In genomic region chr1:36501261-36501660, GRCm38 (mm10) we compare ENCODE assay signal across 9 mouse cellular contexts. TPM values are rescaled to one million over a fixed set of nuclear protein-coding genes. Genes with fewer than 3 reads are reported as not detected.
A peak's percentile ranks its signal among the peaks of the same experiment; 100 is the strongest.
DNase-seq lines count a peak whose midpoint lies in the region; ATAC-seq and TF ChIP-seq lines count a peak whose summit lies in the region.
"Had no signal": no experiment of that assay in that cellular context is flagged by ENCODE, and none has a peak within 500 bp of the region (broad histone marks: within the 10 kb centered on the region; RNA-seq: fewer than 3 reads in every experiment).

No protein-coding gene starts in this region.

- TF ChIP-seq POLR2A in heart, adult 2 months (IDR thresholded peaks at IDR 0.05; ENCODE audit: insufficient read depth, low read depth, low read length) = no peak

- no peak for TF ChIP-seq EP300 in heart, adult 2 months (IDR thresholded peaks at IDR 0.05; ENCODE audit: insufficient read depth, low read depth, low read length)

- H3K9me3 ChIP-seq in midbrain, embryonic 16.5 days (replicated peaks; ENCODE audit: control insufficient read depth, low read length, poor library complexity, severe bottlenecking) = no peaks in the 10 kb centered on the region
- H3K9me3 ChIP-seq in stomach, embryonic 16.5 days (replicated peaks; ENCODE audit: control insufficient read depth, low read length) = no peaks in the 10 kb centered on the region

- H3K36me3 ChIP-seq in heart, adult 2 months (ENCODE audit: control insufficient read depth, insufficient read depth, low read length) = no peaks in the 10 kb centered on the region
- H3K36me3 ChIP-seq in midbrain, embryonic 16.5 days (ENCODE audit: control insufficient read depth, insufficient read depth, low read length) = peaks cover 4% of the 10 kb centered on the region; the same call in 1 of the 2 replicates
- no peaks in the 10 kb centered on the region for H3K36me3 ChIP-seq in stomach, embryonic 16.5 days (ENCODE audit: control insufficient read depth, insufficient read depth, low read length)

- H3K4me3 ChIP-seq in heart, adult 2 months = no peak overlapping the region
- H3K4me3 ChIP-seq in midbrain, embryonic 16.5 days (ENCODE audit: low read depth, low read length) = no peak overlapping the region
- no peak overlapping the region for H3K4me3 ChIP-seq in stomach, embryonic 16.5 days (replicated peaks; ENCODE audit: low read length)
- H3K4me3 ChIP-seq: myocyte had no signal

- H3K27ac ChIP-seq in heart, adult 2 months = no peak overlapping the region
- no peak overlapping the region for H3K27ac ChIP-seq in midbrain, embryonic 16.5 days (ENCODE audit: low read length)
- no peak overlapping the region for H3K27ac ChIP-seq in stomach, embryonic 16.5 days (ENCODE audit: low read length)

- no peaks in the 10 kb centered on the region for H3K4me1 ChIP-seq in heart, adult 2 months (ENCODE audit: control insufficient read depth, insufficient read depth, low read length)
- H3K4me1 ChIP-seq in midbrain, embryonic 16.5 days (ENCODE audit: control insufficient read depth, insufficient read depth, low read length) = no peaks in the 10 kb centered on the region
- no peaks in the 10 kb centered on the region for H3K4me1 ChIP-seq in stomach, embryonic 16.5 days (ENCODE audit: control insufficient read depth, insufficient read depth, low read length)

- H3K4me2 ChIP-seq in midbrain, embryonic 16.5 days (ENCODE audit: low read length) = no peak overlapping the region
- no peak overlapping the region for H3K4me2 ChIP-seq in stomach, embryonic 16.5 days (ENCODE audit: low read depth, low read length)

- DNase-seq in heart, adult 2 months = peak; percentile 66 to 86
- DNase-seq in heart, postnatal 25 days (ENCODE audit: low spot score) = no peak
- DNase-seq in cerebellum, adult 11 months = peak; percentile 80
- peak; percentile 80 for DNase-seq in forelimb bud, embryonic 11.5 days (ENCODE audit: low read depth, low spot score)
- DNase-seq in left cerebral cortex, postnatal 4 days = peak; percentile 69

- intact Hi-C loops in heart, adult 2 months (cut with DNase I) = loop anchor here (2.0 kb wide), 1 partner anchor 176 kb away; no protein-coding TSS in a partner anchor
- intact Hi-C loops in heart, postnatal 25 days (cut with DNase I) = loop anchor here (2.0 kb wide), 1 partner anchor 176 kb away; no protein-coding TSS in a partner anchor
- intact Hi-C loops in left cerebral cortex, postnatal 4 days (cut with DNase I) = no loop called here

- peak; percentile 97 for TF ChIP-seq CTCF in heart, adult 2 months (IDR thresholded peaks at IDR 0.05)

- H3K27me3 ChIP-seq in heart, adult 2 months (ENCODE audit: control insufficient read depth, insufficient read depth, low read length) = no peaks in the 10 kb centered on the region
- H3K27me3 ChIP-seq in midbrain, embryonic 16.5 days (ENCODE audit: control insufficient read depth, insufficient read depth, low read depth, low read length) = no peaks in the 10 kb centered on the region
- H3K27me3 ChIP-seq in stomach, embryonic 16.5 days (ENCODE audit: control insufficient read depth, insufficient read depth, low read length) = no peaks in the 10 kb centered on the region

- peak; percentile 74 for ATAC-seq in inflammation-experienced regulatory T-cells, adult 6 months
- ATAC-seq in midbrain, embryonic 16.5 days = peak; percentile 63
- ATAC-seq in stomach, embryonic 16.5 days (ENCODE audit: insufficient read depth, low FRiP score) = peak; percentile 30; the same call in 1 of the 2 replicates

- WGBS in heart, adult 2 months = 4% methylated on average over 3 of the region's 3 CpGs
- 5% methylated on average over 3 of the region's 3 CpGs for WGBS in midbrain, embryonic 16.5 days
- WGBS in stomach, embryonic 16.5 days = 2% methylated on average over 3 of the region's 3 CpGs

- H3K79me2 ChIP-seq in heart, adult 2 months (replicated peaks; ENCODE audit: control insufficient read depth, insufficient read depth, low read length) = no peaks in the 10 kb centered on the region

- H3K9ac ChIP-seq in heart, adult 2 months (ENCODE audit: low read depth, low read length) = no peak overlapping the region
- no peak overlapping the region for H3K9ac ChIP-seq in midbrain, embryonic 16.5 days (ENCODE audit: low read depth, low read length)
- no peak overlapping the region for H3K9ac ChIP-seq in stomach, embryonic 16.5 days (ENCODE audit: low read length)

RNA-seq across cellular contexts. Expression of gene Cnnm3, which starts 10.4 kb away (rescaled TPM):
- 10 to 100 TPM; 11.1 to 15.1 TPM for total RNA-seq in heart, adult 2 months (2021)
- polyA plus RNA-seq in heart, adult 2 months (2012; rRNA removed) = 14.1 and 15.6 TPM in 2 replicates
- total RNA-seq in heart, postnatal 25 days (2021) = 10 to 100 TPM; 14.7 to 15.7 TPM
- 1 to 10 TPM; 3.1 to 9.2 (median 6.7) TPM for polyA plus RNA-seq in inflammation-experienced regulatory T-cells, adult 6 months (2017; shearing (Covaris generic))
- total RNA-seq in left cerebral cortex, postnatal 4 days (2021) = 10 to 100 TPM; 39.3 to 40.0 TPM
- polyA plus RNA-seq in midbrain, embryonic 16.5 days (2015; fragmentation: Nextera tagmentation; extraction: Ambion mirVana) = 4.2 and 4.5 TPM in 2 replicates
- polyA plus RNA-seq in stomach, embryonic 16.5 days (2015; fragmentation: Nextera tagmentation; extraction: Ambion mirVana) = 2.5 and 3.0 TPM in 2 replicates

RNA-seq across cellular contexts. Expression of gene Cnnm4, which starts 29.8 kb away (rescaled TPM):
- 1 to 10 TPM; 4.4 to 4.6 TPM for total RNA-seq in heart, adult 2 months (2021)
- polyA plus RNA-seq in heart, adult 2 months (2012; rRNA removed) = 3.9 and 4.4 TPM in 2 replicates
- 1 to 10 TPM; 4.1 to 4.3 TPM for total RNA-seq in heart, postnatal 25 days (2021)
- polyA plus RNA-seq in inflammation-experienced regulatory T-cells, adult 6 months (2017; shearing (Covaris generic)) = 10 to 100 TPM; 11.5 to 13.9 (median 12.1) TPM
- total RNA-seq in left cerebral cortex, postnatal 4 days (2021) = 10 to 100 TPM; 13.6 to 14.3 TPM
- polyA plus RNA-seq in midbrain, embryonic 16.5 days (2015; fragmentation: Nextera tagmentation; extraction: Ambion mirVana) = 9.8 and 11.5 TPM in 2 replicates
- 16.7 and 18.5 TPM in 2 replicates for polyA plus RNA-seq in stomach, embryonic 16.5 days (2015; fragmentation: Nextera tagmentation; extraction: Ambion mirVana)

RNA-seq across cellular contexts. Expression of gene Ankrd23, which starts 35.4 kb away (rescaled TPM):
- total RNA-seq in heart, adult 2 months (2021) = 100 to 1,000 TPM; 310 to 338 TPM
- polyA plus RNA-seq in heart, adult 2 months (2012; rRNA removed) = 397 and 412 TPM in 2 replicates
- total RNA-seq in heart, postnatal 25 days (2021) = 100 to 1,000 TPM; 215 to 337 TPM
- polyA plus RNA-seq in inflammation-experienced regulatory T-cells, adult 6 months (2017; shearing (Covaris generic)) = 10 to 100 TPM; 35.1 to 58.4 (median 36.4) TPM
- total RNA-seq in left cerebral cortex, postnatal 4 days (2021) = 1 to 10 TPM; 8.3 to 8.6 TPM
- polyA plus RNA-seq in midbrain, embryonic 16.5 days (2015; fragmentation: Nextera tagmentation; extraction: Ambion mirVana) = 16.1 and 17.0 TPM in 2 replicates
- polyA plus RNA-seq in stomach, embryonic 16.5 days (2015; fragmentation: Nextera tagmentation; extraction: Ambion mirVana) = 18.0 and 21.7 TPM in 2 replicates

RNA-seq across cellular contexts. Expression of gene Gm42417, which starts 38.0 kb away (rescaled TPM):
- 100 to 1,000 TPM; 148 to 172 TPM for total RNA-seq in heart, adult 2 months (2021)
- polyA plus RNA-seq in heart, adult 2 months (2012; rRNA removed) = 0.09 TPM in 1 of 2 replicates, not detected in the other
- total RNA-seq in heart, postnatal 25 days (2021) = 100 to 1,000 TPM; 112 to 186 TPM
- polyA plus RNA-seq in inflammation-experienced regulatory T-cells, adult 6 months (2017; shearing (Covaris generic)) = 1 to 10 TPM in 1 of 3 experiments, not detected in 2; 2.4 TPM
- not detected for total RNA-seq in left cerebral cortex, postnatal 4 days (2021)
- polyA plus RNA-seq in midbrain, embryonic 16.5 days (2015; fragmentation: Nextera tagmentation; extraction: Ambion mirVana) = 0.20 and 0.75 TPM in 2 replicates
- 1.9 TPM in 1 of 2 replicates, not detected in the other for polyA plus RNA-seq in stomach, embryonic 16.5 days (2015; fragmentation: Nextera tagmentation; extraction: Ambion mirVana)

RNA-seq across cellular contexts. Expression of gene Ankrd39, which starts 46.0 kb away (rescaled TPM):
- total RNA-seq in heart, adult 2 months (2021) = 1 to 10 TPM; 6.2 to 6.3 TPM
- 11.1 TPM in 2 replicates for polyA plus RNA-seq in heart, adult 2 months (2012; rRNA removed)
- total RNA-seq in heart, postnatal 25 days (2021) = 1 to 10 TPM; 5.6 to 8.1 TPM
- polyA plus RNA-seq in inflammation-experienced regulatory T-cells, adult 6 months (2017; shearing (Covaris generic)) = 10 to 100 TPM; 17.5 to 24.1 (median 23.2) TPM
- total RNA-seq in left cerebral cortex, postnatal 4 days (2021) = 10 to 100 TPM; 13.4 to 15.1 TPM
- 30.6 and 32.8 TPM in 2 replicates for polyA plus RNA-seq in midbrain, embryonic 16.5 days (2015; fragmentation: Nextera tagmentation; extraction: Ambion mirVana)
- polyA plus RNA-seq in stomach, embryonic 16.5 days (2015; fragmentation: Nextera tagmentation; extraction: Ambion mirVana) = 26.7 and 30.5 TPM in 2 replicates
